In genomic region chr5:123974616-123975111, GRCm38 (mm10) we compare ENCODE assay signal across 8 mouse cellular contexts. TPM values are rescaled to one million over a fixed set of nuclear protein-coding genes. Genes with fewer than 3 reads are reported as not detected.
DNase-seq lines count a peak whose midpoint lies in the region; ATAC-seq lines count a peak whose summit lies in the region.

No protein-coding gene starts in this region.

- peak overlapping the region; percentile 74 for H3K4me3 ChIP-seq in embryonic facial prominence, embryonic 12.5 days
- peak overlapping the region; percentile 72 for H3K4me3 ChIP-seq in intestine, embryonic 16.5 days (ENCODE audit: low read length)
- H3K4me3 ChIP-seq in stomach, embryonic 14.5 days (ENCODE audit: low read depth, low read length) = peak overlapping the region; percentile 65

- ATAC-seq in embryonic facial prominence, embryonic 12.5 days (ENCODE audit: insufficient number of reproducible peaks, insufficient read depth, low FRiP score, low TSS enrichment) = no peak
- no peak for ATAC-seq in intestine, embryonic 16.5 days
- no peak for ATAC-seq in stomach, embryonic 14.5 days (ENCODE audit: insufficient number of reproducible peaks, insufficient read depth, low FRiP score, low read depth)

- peaks cover 10% of the 10 kb centered on the region for H3K27me3 ChIP-seq in embryonic facial prominence, embryonic 12.5 days
- no peaks in the 10 kb centered on the region for H3K27me3 ChIP-seq in intestine, embryonic 16.5 days (replicated peaks; ENCODE audit: control insufficient read depth, insufficient read depth, low read length)
- H3K27me3 ChIP-seq in stomach, embryonic 14.5 days (ENCODE audit: control insufficient read depth, insufficient read depth, low read length) = peaks cover 10% of the 10 kb centered on the region; the same call in 1 of the 2 replicates

- peak; percentile 44 for DNase-seq in kidney, adult 18-20 months
- no peak for DNase-seq in kidney, postnatal 14 days
- DNase-seq in lung, postnatal 4 days = peak; percentile 57 to 64
- DNase-seq in yolk sac, embryonic 10.5 days (ENCODE audit: low spot score) = no peak
- DNase-seq in gastrocnemius, adult 18-20 months (ENCODE audit: low spot score) = no peak

- H3K27ac ChIP-seq in embryonic facial prominence, embryonic 12.5 days = no peak overlapping the region
- peak overlapping the region; percentile 70 for H3K27ac ChIP-seq in intestine, embryonic 16.5 days (ENCODE audit: low read length)
- peak overlapping the region; percentile 15; the same call in 1 of the 2 replicates for H3K27ac ChIP-seq in stomach, embryonic 14.5 days (ENCODE audit: low read length)

- no peaks in the 10 kb centered on the region for H3K9me3 ChIP-seq in embryonic facial prominence, embryonic 12.5 days
- H3K9me3 ChIP-seq in intestine, embryonic 16.5 days (ENCODE audit: control insufficient read depth, low read length) = no peaks in the 10 kb centered on the region
- no peaks in the 10 kb centered on the region for H3K9me3 ChIP-seq in stomach, embryonic 14.5 days (ENCODE audit: control insufficient read depth, low read depth, low read length)

- peak overlapping the region; percentile 87 for H3K4me2 ChIP-seq in embryonic facial prominence, embryonic 12.5 days (replicated peaks)
- peak overlapping the region; percentile 81 for H3K4me2 ChIP-seq in intestine, embryonic 16.5 days (ENCODE audit: low read depth, low read length)
- H3K4me2 ChIP-seq in stomach, embryonic 14.5 days (replicated peaks; ENCODE audit: low read depth, low read length) = peak overlapping the region; percentile 86

- no peaks in the 10 kb centered on the region for H3K36me3 ChIP-seq in embryonic facial prominence, embryonic 12.5 days
- no peaks in the 10 kb centered on the region for H3K36me3 ChIP-seq in intestine, embryonic 16.5 days (ENCODE audit: control insufficient read depth, insufficient read depth, low read length)
- H3K36me3 ChIP-seq in stomach, embryonic 14.5 days (ENCODE audit: control insufficient read depth, insufficient read depth, low read length) = no peaks in the 10 kb centered on the region

- WGBS in embryonic facial prominence, embryonic 12.5 days = 40% methylated on average over 11 of the region's 11 CpGs
- 19% methylated on average over 11 of the region's 11 CpGs for WGBS in intestine, embryonic 16.5 days
- WGBS in stomach, embryonic 14.5 days = 16% methylated on average over 11 of the region's 11 CpGs

- peaks cover 9% of the 10 kb centered on the region for H3K4me1 ChIP-seq in embryonic facial prominence, embryonic 12.5 days
- H3K4me1 ChIP-seq in intestine, embryonic 16.5 days (ENCODE audit: control insufficient read depth, insufficient read depth, low read length) = peaks cover 22% of the 10 kb centered on the region; the same call in 1 of the 2 replicates
- H3K4me1 ChIP-seq in stomach, embryonic 14.5 days (ENCODE audit: control insufficient read depth, insufficient read depth, low read length) = peaks cover 8% of the 10 kb centered on the region

- no peak overlapping the region for H3K9ac ChIP-seq in embryonic facial prominence, embryonic 12.5 days
- H3K9ac ChIP-seq in intestine, embryonic 16.5 days (ENCODE audit: low read depth, low read length) = peak overlapping the region; percentile 82
- no peak overlapping the region; the same call in 1 of the 2 replicates for H3K9ac ChIP-seq in stomach, embryonic 14.5 days (replicated peaks; ENCODE audit: low read depth, low read length)

RNA-seq across cellular contexts. Expression of gene Hip1r, which starts 1.2 kb away (rescaled TPM):
- polyA plus RNA-seq in embryonic facial prominence, embryonic 12.5 days (2016; fragmentation: Nextera tagmentation; extraction: Ambion mirVana) = 10.0 and 11.4 TPM in 2 replicates
- polyA plus RNA-seq in intestine, embryonic 16.5 days (2015; fragmentation: Nextera tagmentation; extraction: Ambion mirVana) = 33.8 and 34.8 TPM in 2 replicates
- 14.4 and 16.9 TPM in 2 replicates for polyA plus RNA-seq in stomach, embryonic 14.5 days (2014; fragmentation: Nextera tagmentation; extraction: Ambion mirVana)
- 10 to 100 TPM in 1 of 2 experiments, 1 to 10 TPM in 1; 9.4 to 19.6 TPM for total RNA-seq in gastrocnemius, adult 18-20 months (2021)

RNA-seq across cellular contexts. Expression of gene Ccdc62, which starts 44.2 kb away (rescaled TPM):
- polyA plus RNA-seq in embryonic facial prominence, embryonic 12.5 days (2016; fragmentation: Nextera tagmentation; extraction: Ambion mirVana) = 7.1 and 7.8 TPM in 2 replicates
- 5.1 and 5.2 TPM in 2 replicates for polyA plus RNA-seq in intestine, embryonic 16.5 days (2015; fragmentation: Nextera tagmentation; extraction: Ambion mirVana)
- polyA plus RNA-seq in stomach, embryonic 14.5 days (2014; fragmentation: Nextera tagmentation; extraction: Ambion mirVana) = 9.0 and 9.3 TPM in 2 replicates
- 1 to 10 TPM; 1.4 to 1.6 TPM for total RNA-seq in gastrocnemius, adult 18-20 months (2021)

RNA-seq across cellular contexts. Expression of gene Gm43518, which starts 47.4 kb away (rescaled TPM):
- 2.8 and 5.4 TPM in 2 replicates for polyA plus RNA-seq in embryonic facial prominence, embryonic 12.5 days (2016; fragmentation: Nextera tagmentation; extraction: Ambion mirVana)
- polyA plus RNA-seq in intestine, embryonic 16.5 days (2015; fragmentation: Nextera tagmentation; extraction: Ambion mirVana) = 1.2 and 2.8 TPM in 2 replicates
- 3.7 and 4.0 TPM in 2 replicates for polyA plus RNA-seq in stomach, embryonic 14.5 days (2014; fragmentation: Nextera tagmentation; extraction: Ambion mirVana)
- not detected for total RNA-seq in gastrocnemius, adult 18-20 months (2021)

RNA-seq across cellular contexts. Expression of gene Vps37b, which starts 57.4 kb away (rescaled TPM):
- 42.5 and 42.8 TPM in 2 replicates for polyA plus RNA-seq in embryonic facial prominence, embryonic 12.5 days (2016; fragmentation: Nextera tagmentation; extraction: Ambion mirVana)
- polyA plus RNA-seq in intestine, embryonic 16.5 days (2015; fragmentation: Nextera tagmentation; extraction: Ambion mirVana) = 25.7 and 27.1 TPM in 2 replicates
- 29.3 and 31.5 TPM in 2 replicates for polyA plus RNA-seq in stomach, embryonic 14.5 days (2014; fragmentation: Nextera tagmentation; extraction: Ambion mirVana)
- total RNA-seq in gastrocnemius, adult 18-20 months (2021) = 1 to 10 TPM; 5.7 to 6.6 TPM

Comparison
In these comparisons a context has a peak if more than half of its experiments do, and no peak if none do; other contexts are left out.
1. DNase-seq: peak in kidney, adult 18-20 months (single experiment) and lung, postnatal 4 days (2 of 2); none in kidney, postnatal 14 days (single experiment), yolk sac, embryonic 10.5 days (single experiment) and gastrocnemius, adult 18-20 months (single experiment).
2. Peak in every context shown above with its lines, with median percentiles within 50 percentile points of each other: H3K4me2 ChIP-seq and H3K4me3 ChIP-seq.